Mouse (Mus musculus) CD4-positive, CD25-positive, alpha-beta regulatory T cell (primary cell): Measurements from ENCODE around the gene Slc5a7. TPM values are rescaled to one million over a fixed set of nuclear protein-coding genes. Genes with fewer than 3 reads are reported as not detected.

Experiments
- polyA plus RNA-seq: library from polyadenylated mRNA; unstranded; fragments of 100-300 nt; shearing (Covaris generic); gene quantifications from one replicate; pipeline ENCODE4 v1.2.1, GENCODE M21; 2017

The Slc5a7 gene
- polyA plus RNA-seq: 0.07 TPM

DNA sequence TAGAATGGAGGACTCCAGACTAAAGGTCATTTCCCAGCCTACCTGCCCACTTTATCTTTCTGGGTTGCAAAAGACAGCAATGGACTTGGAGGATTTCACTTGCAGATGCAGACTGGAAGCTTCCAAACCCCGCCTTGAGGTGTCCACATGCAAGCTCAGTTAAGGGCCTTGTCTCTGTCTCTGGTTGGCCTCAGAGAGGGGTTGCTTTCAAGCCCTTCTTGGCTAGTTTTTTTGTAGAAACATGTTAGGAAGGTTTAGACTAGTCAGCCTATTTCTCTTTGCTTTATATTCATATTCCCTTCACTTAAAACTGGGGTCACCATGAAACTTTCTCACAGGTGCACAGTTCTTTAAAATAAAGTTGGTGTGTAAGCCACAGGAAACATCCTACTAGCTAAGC, at the start of gene Slc5a7:
TSS of gene Slc5a7 (minus strand) at position 101 of the 400 bp plus-strand sequence.

